ENCODE assay signal across 8 mouse cellular contexts in genomic region chr4:135267521-135267920, GRCm38 (mm10). TPM values are rescaled to one million over a fixed set of nuclear protein-coding genes. Genes with fewer than 3 reads are reported as not detected.
DNase-seq lines count a peak whose midpoint lies in the region; ATAC-seq and TF ChIP-seq lines count a peak whose summit lies in the region.

No protein-coding gene starts in this region.

- peaks cover 39% of the 10 kb centered on the region for H3K36me3 ChIP-seq in heart, adult 2 months (ENCODE audit: control insufficient read depth, insufficient read depth, low read length)
- H3K36me3 ChIP-seq in megakaryocyte, embryonic 14.5 days (replicated peaks; ENCODE audit: low read length), result peaks cover 82% of the 10 kb centered on the region
- H3K36me3 ChIP-seq in liver, embryonic 14.5 days (replicated peaks; ENCODE audit: control insufficient read depth, insufficient read depth, low read depth), result peaks cover 21% of the 10 kb centered on the region
- no peaks in the 10 kb centered on the region; the same call in 1 of the 2 replicates for H3K36me3 ChIP-seq in stomach, embryonic 16.5 days (ENCODE audit: control insufficient read depth, insufficient read depth, low read length)

- no peak for TF ChIP-seq CTCF in heart, adult 2 months (IDR thresholded peaks at IDR 0.05)
- TF ChIP-seq CTCF in liver, embryonic 14.5 days (IDR thresholded peaks at IDR 0.05; ENCODE audit: low read depth), result no peak

- 12% methylated on average over 8 of the region's 8 CpGs for WGBS in heart, adult 2 months
- WGBS in liver, embryonic 14.5 days (ENCODE audit: insufficient replicate concordance), result 76% methylated on average over 8 of the region's 8 CpGs
- WGBS in stomach, embryonic 16.5 days, result 59% methylated on average over 8 of the region's 8 CpGs

- H3K9me3 ChIP-seq in megakaryocyte, embryonic 14.5 days, result no peaks in the 10 kb centered on the region
- H3K9me3 ChIP-seq in liver, embryonic 14.5 days (ENCODE audit: control insufficient read depth, low read length), result no peaks in the 10 kb centered on the region
- H3K9me3 ChIP-seq in stomach, embryonic 16.5 days (replicated peaks; ENCODE audit: control insufficient read depth, low read length), result no peaks in the 10 kb centered on the region

- DNase-seq in heart, adult 2 months, result no peak
- no peak for DNase-seq in heart, postnatal 36 days
- DNase-seq in liver, embryonic 14.5 days (ENCODE audit: low read depth in 3 of 3, low spot score in 3 of 3), result no peak
- no peak for DNase-seq in embryo, embryonic 11 days
- DNase-seq in gastrocnemius, adult 8-10 months (ENCODE audit: low spot score in 2 of 2), result no peak

- no peak for ATAC-seq in megakaryocyte, adult 5-6 weeks (ENCODE audit: poor library complexity, severe bottlenecking)
- ATAC-seq in liver, embryonic 14.5 days (ENCODE audit: insufficient read depth), result no peak
- ATAC-seq in stomach, embryonic 16.5 days (ENCODE audit: insufficient read depth, low FRiP score), result no peak

- peaks cover 9% of the 10 kb centered on the region; the same call in 1 of the 2 replicates for H3K79me2 ChIP-seq in heart, adult 2 months (replicated peaks; ENCODE audit: control insufficient read depth, insufficient read depth, low read length)

- intact Hi-C loops in heart, adult 2 months (cut with DNase I), result loop anchor here (10.0 kb wide), 1 partner anchor 343 kb away; the partner anchor contains the start of gene Rsrp1
- intact Hi-C loops in heart, postnatal 36 days (cut with DNase I), result loop anchor here (1.0 kb wide), 1 partner anchor 11 kb away; no protein-coding TSS in a partner anchor

- TF ChIP-seq EP300 in heart, adult 2 months (IDR thresholded peaks at IDR 0.05; ENCODE audit: insufficient read depth, low read depth, low read length), result no peak
- no peak for TF ChIP-seq EP300 in liver, embryonic 14.5 days (IDR thresholded peaks at IDR 0.05; ENCODE audit: low read depth)

- H3K4me1 ChIP-seq in heart, adult 2 months (ENCODE audit: control insufficient read depth, insufficient read depth, low read length), result peaks cover 23% of the 10 kb centered on the region
- H3K4me1 ChIP-seq in megakaryocyte, embryonic 14.5 days, result peaks cover 79% of the 10 kb centered on the region
- H3K4me1 ChIP-seq in liver, embryonic 14.5 days (replicated peaks; ENCODE audit: control insufficient read depth in 2 of 2, insufficient read depth in 2 of 2, low read length in 1 of 2), result peaks cover 33 to 44% of the 10 kb centered on the region in 2 experiments
- H3K4me1 ChIP-seq in stomach, embryonic 16.5 days (ENCODE audit: control insufficient read depth, insufficient read depth, low read length), result peaks cover 36% of the 10 kb centered on the region

- peak overlapping the region; percentile 23 for H3K4me3 ChIP-seq in heart, adult 2 months
- H3K4me3 ChIP-seq in megakaryocyte, embryonic 14.5 days (replicated peaks), result peak overlapping the region; percentile 86
- H3K4me3 ChIP-seq in liver, embryonic 14.5 days (ENCODE audit: insufficient read depth in 1 of 2, low read depth in 2 of 2, low read length in 2 of 2), result no peak overlapping the region
- H3K4me3 ChIP-seq in stomach, embryonic 16.5 days (replicated peaks; ENCODE audit: low read length), result no peak overlapping the region

- no peaks in the 10 kb centered on the region for H3K27me3 ChIP-seq in heart, adult 2 months (ENCODE audit: control insufficient read depth, insufficient read depth, low read length)
- no peaks in the 10 kb centered on the region for H3K27me3 ChIP-seq in megakaryocyte, embryonic 14.5 days (replicated peaks)
- H3K27me3 ChIP-seq in liver, embryonic 14.5 days (ENCODE audit: control insufficient read depth, insufficient read depth, low read length), result no peaks in the 10 kb centered on the region
- no peaks in the 10 kb centered on the region for H3K27me3 ChIP-seq in stomach, embryonic 16.5 days (ENCODE audit: control insufficient read depth, insufficient read depth, low read length)

- no peak for TF ChIP-seq POLR2A in heart, adult 2 months (IDR thresholded peaks at IDR 0.05; ENCODE audit: insufficient read depth, low read depth, low read length)

- H3K27ac ChIP-seq in heart, adult 2 months, result peak overlapping the region; percentile 71
- no peak overlapping the region for H3K27ac ChIP-seq in liver, embryonic 14.5 days
- peak overlapping the region; percentile 32 for H3K27ac ChIP-seq in stomach, embryonic 16.5 days (ENCODE audit: low read length)

- H3K4me2 ChIP-seq in liver, embryonic 14.5 days (ENCODE audit: low read depth), result peak overlapping the region; percentile 31
- H3K4me2 ChIP-seq in stomach, embryonic 16.5 days (ENCODE audit: low read depth, low read length), result peak overlapping the region; percentile 28

- peak overlapping the region; percentile 63 for H3K9ac ChIP-seq in heart, adult 2 months (ENCODE audit: low read depth, low read length)
- no peak overlapping the region for H3K9ac ChIP-seq in liver, embryonic 14.5 days (replicated peaks)
- H3K9ac ChIP-seq in stomach, embryonic 16.5 days (ENCODE audit: low read length), result peak overlapping the region; percentile 54; the same call in 1 of the 2 replicates

RNA-seq across cellular contexts. Expression of gene Clic4, which starts 5.1 kb away (rescaled TPM):
- total RNA-seq in heart, adult 2 months (2021), result 100 to 1,000 TPM; 248 to 249 TPM
- polyA plus RNA-seq in heart, adult 2 months (2012; rRNA removed), result 148 and 227 TPM in 2 replicates
- 100 to 1,000 TPM; 241 to 254 TPM for total RNA-seq in heart, postnatal 36 days (2021)
- polyA plus RNA-seq in megakaryocyte, embryonic 14.5 days (2012; ENCODE audit: insufficient read depth, low replicate concordance), result 19.4 and 27.6 TPM in 2 replicates
- total RNA-seq in megakaryocyte, adult 5-6 weeks (2015), result 28.4 and 29.7 TPM in 2 replicates
- 32.3 and 39.2 TPM in 2 replicates for total RNA-seq in megakaryocyte, adult 5-6 weeks (2017)
- polyA plus RNA-seq in liver, embryonic 14.5 days (2012; rRNA removed), result 29.7 and 40.8 TPM in 2 replicates
- polyA plus RNA-seq in liver, embryonic 14.5 days (2014; fragmentation: Nextera tagmentation; extraction: Ambion mirVana), result 65.8 and 76.5 TPM in 2 replicates
- polyA plus RNA-seq in stomach, embryonic 16.5 days (2015; fragmentation: Nextera tagmentation; extraction: Ambion mirVana), result 136 and 141 TPM in 2 replicates
- 10 to 100 TPM; 16.8 to 27.9 (median 18.1) TPM for total RNA-seq in gastrocnemius, adult 8-10 months (2022)

Comparison
In these comparisons a context has a peak if more than half of its experiments do, and no peak if none do; other contexts are left out.
1. H3K4me3 ChIP-seq: peak in heart, adult 2 months (single experiment) and megakaryocyte, embryonic 14.5 days (single experiment); none in liver, embryonic 14.5 days (0 of 2) and stomach, embryonic 16.5 days (single experiment).
2. RNA of gene Clic4, which starts 5.1 kb away (total RNA-seq): 241 to 254 TPM in heart, postnatal 36 days and 248 to 249 TPM in heart, adult 2 months; 28.4 to 39.2 TPM in megakaryocyte, adult 5-6 weeks and 16.8 to 27.9 TPM in gastrocnemius, adult 8-10 months; every median in the first group is over 4 times any median in the second.